Mouse (Mus musculus) stomach, postnatal 0 days (tissue): Measurements from ENCODE around the gene Kcnc3. TPM values are rescaled to one million over a fixed set of nuclear protein-coding genes. Genes with fewer than 3 reads are reported as not detected.

Source experiments
- ATAC-seq: fragments of 200-750 bp; cut with Nextera tagmentation; 2 replicates; pipeline ENCODE4 v1.8.0; 2017; ENCODE audit not compliant: low FRiP score, low TSS enrichment
- DNase-seq: peaks from one replicate; pipeline ENCODE4 v3.0.0-alpha.2; 2016; ENCODE audit warnings: low spot score
- H3K27ac ChIP-seq: fragments of 300-500 bp; sonication (generic); replicated peaks from 2 replicates; pipeline ENCODE4 v1.5.1; 2014; ENCODE audit warnings: mild to moderate bottlenecking, control low read depth
- H3K27me3 ChIP-seq: fragments of 300-500 bp; sonication (generic); 2 replicates; pipeline ENCODE4 v1.6.1; 2014; ENCODE audit warnings: low read length; ENCODE audit not compliant: control insufficient read depth, insufficient read depth
- H3K36me3 ChIP-seq: fragments of 300-500 bp; sonication (generic); 2 replicates; pipeline ENCODE4 v1.6.1; 2014; ENCODE audit warnings: low read length, mixed read lengths; ENCODE audit not compliant: control insufficient read depth, insufficient read depth
- H3K4me1 ChIP-seq: fragments of 300-500 bp; sonication (generic); replicated peaks from 2 replicates; pipeline ENCODE4 v1.6.1; 2014; ENCODE audit warnings: antibody characterized with exemption; ENCODE audit not compliant: control insufficient read depth, insufficient read depth
- H3K4me2 ChIP-seq: fragments of 300-500 bp; sonication (generic); replicated peaks from 2 replicates; pipeline ENCODE4 v1.6.1; 2014; ENCODE audit warnings: low read depth, mild to moderate bottlenecking, control low read depth, moderate library complexity
- H3K4me3 ChIP-seq: fragments of 300-500 bp; sonication (generic); 2 replicates; pipeline ENCODE4 v1.5.1; 2014; ENCODE audit warnings: low read depth, low read length, control low read depth
- H3K9ac ChIP-seq: fragments of 300-500 bp; sonication (generic); 2 replicates; pipeline ENCODE4 v1.6.1; 2014; ENCODE audit warnings: mild to moderate bottlenecking, low read length, control low read depth, mixed read lengths
- H3K9me3 ChIP-seq: fragments of 300-500 bp; sonication (generic); 2 replicates; pipeline ENCODE4 v1.6.1; 2016; ENCODE audit warnings: low read length; ENCODE audit not compliant: control insufficient read depth
- CTCF ChIP-seq: IDR thresholded peaks from 2 replicates; pipeline ENCODE4 v1.5.1; 2016; ENCODE audit warnings: antibody characterized with exemption, low read depth, mild to moderate bottlenecking, moderate library complexity
- EP300 ChIP-seq: optimal IDR thresholded peaks from 2 replicates; pipeline ENCODE3; 2016; ENCODE audit warnings: antibody characterized with exemption
- WGBS: fragments of 180-500 bp; shearing (Covaris S2); extraction: QIAGEN DNeasy Blood & Tissue Kit; methylation state at CpG from one replicate; pipeline ENCODE4 v1.1.7; 2014; 5-methylcytosine and 5-hydroxymethylcytosine counted together
- polyA plus RNA-seq: library from polyadenylated mRNA; unstranded; fragments of >200 nt; fragmentation: Nextera tagmentation; extraction: Ambion mirVana; gene quantifications from 2 replicates; pipeline ENCODE4 v1.2.1, GENCODE M21; 2015

Kcnc3 gene
- polyA plus RNA-seq, 1 experiment from 2014 or later, result 0.10 TPM

DNA sequence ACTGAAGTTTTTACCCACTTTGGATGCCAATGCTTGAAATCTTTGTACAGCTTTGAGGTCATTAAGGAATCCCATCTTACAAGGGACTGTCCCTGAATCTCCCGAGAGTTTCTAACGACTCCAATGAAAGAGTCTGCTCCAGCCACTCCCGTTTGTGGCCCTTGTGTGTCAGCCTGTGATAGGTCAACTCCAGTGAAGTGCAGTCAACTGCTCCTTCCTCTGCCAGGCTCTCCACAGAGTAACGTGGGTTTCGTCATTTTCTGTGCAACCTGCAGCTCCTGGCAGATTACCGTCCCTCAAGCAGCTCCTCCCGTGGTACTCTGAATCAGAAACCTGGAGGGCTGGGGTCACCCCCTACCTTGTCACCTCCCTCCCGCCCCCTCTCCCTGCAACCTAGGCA is 27.2 kb upstream of the Kcnc3 start:
- no peaks in the 10 kb centered on the region for H3K4me1 ChIP-seq
- no peaks in the 10 kb centered on the region for H3K27me3 ChIP-seq
- ATAC-seq, result no peak
- H3K9me3 ChIP-seq, result no peaks in the 10 kb centered on the region
- H3K36me3 ChIP-seq, result no peaks in the 10 kb centered on the region
- no peak overlapping the region for H3K9ac ChIP-seq
- H3K4me3 ChIP-seq, result no peak overlapping the region
- no peak overlapping the region for H3K4me2 ChIP-seq
- no peak overlapping the region for H3K27ac ChIP-seq
- WGBS, result 40% methylated on average over 8 of the region's 8 CpGs
- TF ChIP-seq CTCF, result no peak
- no peak for TF ChIP-seq EP300
- no peak for DNase-seq

DNA sequence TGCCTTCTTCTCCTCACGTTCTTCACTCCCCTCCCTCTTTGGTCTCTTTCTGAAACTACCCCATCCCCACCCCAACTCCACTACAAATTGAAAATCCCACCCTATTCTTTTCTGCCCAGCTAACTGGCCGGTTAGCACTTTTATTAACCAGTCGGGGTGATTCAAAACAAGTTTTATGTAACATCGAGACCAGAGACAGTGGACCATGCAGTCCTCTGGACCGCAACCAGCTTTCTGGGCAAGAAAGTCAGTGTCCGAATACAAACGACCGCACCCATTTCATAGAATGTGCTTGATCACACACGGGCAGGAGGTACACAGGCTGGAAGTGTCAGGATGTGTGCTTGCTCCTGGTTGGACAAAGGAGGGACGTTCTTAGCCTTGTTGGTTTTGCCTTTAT is 26.0 kb upstream of the Kcnc3 start:
- Histone ChIP-seq H3K36me3 (no peaks in the 10 kb centered on the region), H3K27ac (no peak overlapping the region), H3K4me1 (no peaks in the 10 kb centered on the region), H3K4me3 (no peak overlapping the region), H3K9ac (no peak overlapping the region), H3K4me2 (no peak overlapping the region), H3K9me3 (no peaks in the 10 kb centered on the region), H3K27me3 (no peaks in the 10 kb centered on the region)
- WGBS, result 75% methylated on average over 10 of the region's 10 CpGs
- no peak for DNase-seq
- no peak for ATAC-seq
- TF ChIP-seq EP300, result no peak
- TF ChIP-seq CTCF, result no peak

DNA sequence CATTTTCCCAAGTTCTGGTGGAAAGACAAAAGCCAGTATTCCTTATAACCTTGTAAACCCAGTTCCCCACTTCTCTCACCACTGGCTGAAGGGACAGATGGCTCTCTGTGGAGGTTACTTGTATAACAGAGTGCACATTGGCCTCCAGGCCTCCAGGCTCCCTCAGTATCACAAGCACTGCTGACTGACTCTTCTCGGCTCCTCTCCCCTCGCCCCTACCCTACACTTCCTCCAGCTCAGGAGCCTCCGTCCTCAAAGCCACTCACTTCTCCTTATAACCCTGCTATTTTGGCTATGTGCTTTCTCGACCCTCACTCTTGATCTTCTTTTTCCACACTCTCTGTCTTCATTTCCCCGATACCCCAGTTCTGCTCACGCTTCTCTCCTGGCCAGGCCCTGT is 25.1 kb upstream of the Kcnc3 start:
- 66% methylated on average over 6 of the region's 6 CpGs for WGBS
- Histone ChIP-seq H3K9me3 (no peaks in the 10 kb centered on the region), H3K4me3 (no peak overlapping the region), H3K9ac (no peak overlapping the region), H3K4me2 (no peak overlapping the region), H3K27ac (no peak overlapping the region), H3K36me3 (no peaks in the 10 kb centered on the region), H3K4me1 (no peaks in the 10 kb centered on the region), H3K27me3 (no peaks in the 10 kb centered on the region)
- DNase-seq, result no peak
- no peak for ATAC-seq
- TF ChIP-seq CTCF (no peak), EP300 (no peak)

DNA sequence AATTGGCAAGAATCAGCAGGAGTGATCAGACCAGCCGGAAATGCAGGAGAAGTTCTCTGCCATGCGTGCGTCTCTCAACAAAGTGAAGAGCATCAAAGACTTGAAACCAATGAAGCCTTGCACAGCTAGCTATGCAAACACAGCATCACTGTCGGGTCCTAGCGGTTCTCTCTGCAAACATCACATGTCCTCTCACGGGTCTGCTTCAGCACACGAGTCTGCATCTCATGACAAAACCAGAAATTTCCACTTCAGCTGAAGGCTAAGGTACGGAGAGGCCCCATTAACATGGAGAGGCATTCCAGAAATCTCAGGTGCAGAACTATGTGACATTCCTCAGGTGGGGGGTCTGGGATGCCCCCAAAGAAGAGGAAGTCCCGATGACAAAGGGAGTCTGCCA is 21.7 kb upstream of the Kcnc3 start:
- DNase-seq, result no peak

DNA sequence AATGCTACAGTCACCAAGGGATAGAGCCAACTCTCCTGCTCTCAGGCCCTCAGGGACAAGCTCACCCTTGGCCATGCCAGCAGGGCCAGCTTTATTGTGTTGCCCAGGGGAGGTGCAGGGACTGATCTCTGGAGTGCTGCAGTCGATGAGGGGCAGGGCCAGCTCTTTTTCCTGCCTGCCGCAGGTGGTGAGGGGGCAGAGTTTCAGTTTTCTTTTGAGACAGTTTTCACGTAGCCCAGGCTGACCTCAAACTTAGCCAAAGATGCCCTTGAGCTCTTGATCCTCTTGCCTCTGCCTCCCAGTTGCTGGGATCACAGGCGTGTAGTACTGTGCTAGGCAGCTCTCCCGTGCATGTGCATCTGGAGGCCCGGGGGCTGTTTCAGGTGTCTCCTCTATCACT is 19.5 kb upstream of the Kcnc3 start:
- ATAC-seq (no peak), DNase-seq (no peak)
- Histone ChIP-seq H3K9ac (no peak overlapping the region), H3K27me3 (no peaks in the 10 kb centered on the region), H3K9me3 (no peaks in the 10 kb centered on the region), H3K27ac (no peak overlapping the region), H3K4me2 (no peak overlapping the region), H3K4me1 (no peaks in the 10 kb centered on the region), H3K4me3 (no peak overlapping the region), H3K36me3 (no peaks in the 10 kb centered on the region)
- TF ChIP-seq EP300, result no peak
- no peak for TF ChIP-seq CTCF
- WGBS, result 74% methylated on average over 6 of the region's 6 CpGs

More for the DNA sequence above, 21.7 kb upstream of the Kcnc3 start:
- H3K27ac ChIP-seq, result no peak overlapping the region
- H3K4me1 ChIP-seq, result no peaks in the 10 kb centered on the region
- ATAC-seq, result no peak
- no peaks in the 10 kb centered on the region for H3K9me3 ChIP-seq
- H3K36me3 ChIP-seq, result no peaks in the 10 kb centered on the region
- H3K27me3 ChIP-seq, result no peaks in the 10 kb centered on the region
- 47% methylated on average over 9 of the region's 9 CpGs for WGBS
- H3K4me2 ChIP-seq, result no peak overlapping the region
- no peak overlapping the region for H3K9ac ChIP-seq
- TF ChIP-seq EP300, result no peak
- TF ChIP-seq CTCF, result no peak
- no peak overlapping the region for H3K4me3 ChIP-seq

DNA sequence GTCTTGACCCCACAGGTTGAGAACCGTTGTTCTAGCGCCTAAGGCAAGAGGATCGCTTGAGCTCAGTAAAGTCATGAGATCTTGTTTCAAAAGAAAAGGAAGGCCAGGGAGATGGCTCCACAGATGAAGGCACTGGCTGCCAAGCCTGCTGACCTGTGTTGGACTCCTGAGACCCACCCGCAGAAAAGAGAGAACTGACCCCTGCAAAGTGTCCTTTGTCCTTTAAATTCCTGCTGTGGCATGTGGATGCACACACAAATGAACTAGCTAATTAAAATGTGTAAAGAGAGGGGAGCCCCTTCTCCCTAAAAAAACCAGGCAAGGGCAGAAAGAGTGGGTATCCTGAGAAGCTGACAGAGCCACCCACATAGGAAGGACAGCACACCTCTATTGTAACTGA is 18.7 kb upstream of the Kcnc3 start:
- H3K36me3 ChIP-seq, result no peaks in the 10 kb centered on the region
- no peaks in the 10 kb centered on the region for H3K9me3 ChIP-seq
- no peak for ATAC-seq
- TF ChIP-seq CTCF (no peak), EP300 (no peak)
- no peak overlapping the region for H3K4me2 ChIP-seq
- no peak for DNase-seq
- H3K4me1 ChIP-seq, result no peaks in the 10 kb centered on the region
- no peak overlapping the region for H3K27ac ChIP-seq
- WGBS, result 70% methylated on average over 4 of the region's 4 CpGs
- H3K4me3 ChIP-seq, result no peak overlapping the region
- no peak overlapping the region for H3K9ac ChIP-seq
- H3K27me3 ChIP-seq, result no peaks in the 10 kb centered on the region

DNA sequence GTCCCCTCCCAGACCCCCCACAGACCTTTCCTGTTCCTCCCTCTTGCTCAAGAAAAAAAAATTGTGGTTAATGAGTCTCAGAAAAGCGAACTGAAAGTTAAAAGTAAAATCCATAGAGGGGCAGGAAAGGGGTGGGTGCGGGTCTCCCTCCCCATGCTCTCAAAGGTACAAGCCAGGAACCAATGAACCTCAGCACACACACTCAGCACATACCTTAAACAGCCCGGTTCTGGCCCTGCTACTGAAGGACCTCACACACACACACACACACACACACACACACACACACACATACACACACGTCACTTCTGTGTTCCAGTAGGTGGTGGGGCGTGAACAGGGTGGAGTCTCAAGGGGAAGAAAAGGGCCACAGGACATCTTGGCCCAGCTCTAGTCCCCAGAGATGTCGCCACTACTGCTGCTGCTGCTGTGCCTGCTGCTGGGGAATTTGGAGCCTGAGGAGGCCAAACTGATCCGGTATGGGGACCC is 18.2 kb upstream of the Kcnc3 start, which contains the start of gene Napsa:
Gene Napsa (plus strand): TSS at position 168 of the 489 bp plus-strand sequence.
- H3K27me3 ChIP-seq, result no peaks in the 10 kb centered on the region
- no peak within 1 kb of the TSS for H3K9ac ChIP-seq
- DNase-seq, result peak; percentile 55
- H3K27ac ChIP-seq, result no peak within 1 kb of the TSS
- H3K36me3 ChIP-seq, result no peaks in the 10 kb centered on the region
- H3K9me3 ChIP-seq, result no peaks in the 10 kb centered on the region
- WGBS, result 31% methylated on average over 6 of the region's 7 CpGs
- no peak within 1 kb of the TSS for H3K4me2 ChIP-seq
- no peak within 1 kb of the TSS for H3K4me3 ChIP-seq
- ATAC-seq, result peak; percentile 57; the same call in 1 of the 2 replicates
- no peaks in the 10 kb centered on the region for H3K4me1 ChIP-seq
- TF ChIP-seq CTCF (no peak), EP300 (no peak)
